Mouse (Mus musculus): ENCODE data around the gene Ttc30b. TPM values are rescaled to one million over a fixed set of nuclear protein-coding genes. Genes with fewer than 3 reads are reported as not detected.

Gene Ttc30b
- total and polyA plus RNA-seq, 2 experiments from 2014 or later: 14.0 to 26.7 TPM

DNA sequence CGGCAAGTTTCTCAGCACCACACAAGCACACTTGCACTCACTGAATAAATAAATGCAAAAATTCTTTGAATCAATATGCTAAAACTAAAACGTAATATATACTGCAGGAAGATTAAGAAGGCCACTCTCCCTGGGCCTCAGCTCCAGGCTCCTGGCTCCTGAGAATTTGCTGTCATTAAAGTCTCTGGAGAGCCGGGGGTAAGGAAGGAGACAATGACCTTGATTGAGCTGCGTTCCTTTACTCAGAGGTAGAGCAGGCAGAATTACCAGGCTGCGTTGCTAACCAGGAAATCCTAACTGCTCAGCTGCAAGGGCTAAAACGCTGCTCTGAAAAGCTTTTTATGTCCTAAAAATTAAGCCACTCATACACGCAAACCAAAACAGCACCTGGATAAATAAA is 4.8 kb downstream of the Ttc30b start:
- 0 out of 2 replicates have a peak, but pooled peaks cover 5% of the 10 kb centered on the region for H3K36me3 ChIP-seq (replicated peaks; ENCODE audit: control insufficient read depth, insufficient read depth, low read length)
- no peak overlapping the region for H3K4me2 ChIP-seq (ENCODE audit: low read depth, low read length)
- H3K27me3 ChIP-seq (ENCODE audit: control insufficient read depth, insufficient read depth, low read length): no peaks in the 10 kb centered on the region
- WGBS: 26% methylated on average over 7 of the region's 7 CpGs
- no peaks in the 10 kb centered on the region for H3K4me1 ChIP-seq (ENCODE audit: control insufficient read depth, insufficient read depth)
- ATAC-seq (ENCODE audit: insufficient read depth, low read depth): no peak
- no peak overlapping the region for H3K4me3 ChIP-seq (ENCODE audit: low read depth, low read length)
- DNase-seq (ENCODE audit: low spot score): peak; percentile 15
- H3K27ac ChIP-seq (ENCODE audit: low read depth): peak overlapping the region; percentile 39
- no peak overlapping the region for H3K9ac ChIP-seq (replicated peaks; ENCODE audit: low read depth, low read length)
- no peaks in the 10 kb centered on the region for H3K9me3 ChIP-seq (replicated peaks; ENCODE audit: control insufficient read depth, low read length)
- TF ChIP-seq CTCF (IDR thresholded peaks at IDR 0.05; ENCODE audit: low read depth) (no peak), EP300 (IDR thresholded peaks at IDR 0.05; ENCODE audit: low read depth) (no peak)

DNA sequence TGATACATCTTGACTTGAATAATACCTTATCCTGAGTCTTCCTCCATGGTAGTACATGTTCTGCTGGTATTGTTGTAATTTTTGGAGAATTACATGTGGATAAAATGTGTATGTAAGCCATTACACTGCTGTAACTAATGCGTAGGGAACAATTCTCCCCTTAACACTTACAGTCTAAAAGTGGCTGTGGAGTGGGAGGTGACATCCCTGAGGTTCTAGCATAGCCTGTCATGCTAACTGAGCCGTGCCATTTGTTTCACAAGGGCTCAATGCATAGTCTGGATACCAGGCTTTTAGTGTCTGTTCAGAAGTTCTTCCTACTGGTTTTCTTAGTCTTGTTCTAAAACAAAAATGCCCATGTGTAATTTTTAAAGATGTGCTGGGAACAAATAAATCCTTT is 7.4 kb downstream of the Ttc30b start:
- 64% methylated on average over 2 of the region's 2 CpGs for WGBS
- ATAC-seq (ENCODE audit: insufficient read depth, low read depth): no peak

DNA sequence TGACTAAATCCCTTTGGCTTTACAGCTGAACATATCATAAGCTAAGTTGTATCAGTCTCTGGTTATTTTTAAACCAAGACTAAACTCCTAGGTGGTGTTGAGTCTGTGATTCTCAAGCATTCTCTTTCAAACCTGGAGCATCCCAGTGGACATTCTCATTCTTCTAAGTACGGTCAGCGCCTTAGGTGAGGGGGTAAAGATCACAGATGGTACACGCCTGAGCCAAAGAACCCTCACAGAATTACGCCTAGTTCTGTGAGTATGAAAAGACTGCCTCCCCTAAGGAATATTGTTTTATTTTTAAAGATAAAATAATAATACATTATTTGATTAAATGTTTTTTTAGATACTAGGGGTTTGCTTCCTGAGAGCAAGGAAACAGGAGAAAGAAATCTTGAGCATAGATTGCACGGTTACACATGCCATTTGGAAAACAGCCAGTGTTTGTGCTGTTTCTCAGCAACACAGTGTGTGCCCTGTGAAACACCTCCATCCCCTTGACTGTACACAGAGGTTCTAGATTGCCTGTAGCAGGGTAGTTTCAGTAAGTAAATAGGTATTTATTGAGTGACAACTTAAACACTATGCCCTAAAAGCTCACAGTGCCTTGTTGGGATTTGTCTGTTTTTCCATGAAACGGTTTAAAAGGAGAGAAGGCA is 8.5 kb downstream of the Ttc30b start:
- 78% methylated on average over 6 of the region's 6 CpGs for WGBS
- Histone ChIP-seq H3K9me3 (replicated peaks; ENCODE audit: control insufficient read depth, low read length) (no peaks in the 10 kb centered on the region), H3K4me2 (ENCODE audit: low read depth, low read length) (no peak overlapping the region), H3K27me3 (ENCODE audit: control insufficient read depth, insufficient read depth, low read length) (no peaks in the 10 kb centered on the region), H3K36me3 (replicated peaks; ENCODE audit: control insufficient read depth, insufficient read depth, low read length) (peaks cover 19% of the 10 kb centered on the region), H3K4me1 (ENCODE audit: control insufficient read depth, insufficient read depth) (no peaks in the 10 kb centered on the region), H3K4me3 (ENCODE audit: low read depth, low read length) (no peak overlapping the region), H3K9ac (replicated peaks; ENCODE audit: low read depth, low read length) (no peak overlapping the region), H3K27ac (ENCODE audit: low read depth) (no peak overlapping the region)
- DNase-seq (ENCODE audit: low spot score) (peak; percentile 7), ATAC-seq (ENCODE audit: insufficient read depth, low read depth) (no peak)
- TF ChIP-seq EP300 (IDR thresholded peaks at IDR 0.05; ENCODE audit: low read depth) (no peak), CTCF (IDR thresholded peaks at IDR 0.05; ENCODE audit: low read depth) (no peak)

More for the DNA sequence above, 7.4 kb downstream of the Ttc30b start:
- H3K9me3 ChIP-seq (replicated peaks; ENCODE audit: control insufficient read depth, low read length): no peaks in the 10 kb centered on the region
- no peak overlapping the region for H3K4me3 ChIP-seq (ENCODE audit: low read depth, low read length)
- H3K4me1 ChIP-seq (ENCODE audit: control insufficient read depth, insufficient read depth): no peaks in the 10 kb centered on the region
- TF ChIP-seq EP300 (IDR thresholded peaks at IDR 0.05; ENCODE audit: low read depth) (no peak), CTCF (IDR thresholded peaks at IDR 0.05; ENCODE audit: low read depth) (no peak)
- DNase-seq (ENCODE audit: low spot score): no peak
- peaks cover 19% of the 10 kb centered on the region for H3K36me3 ChIP-seq (replicated peaks; ENCODE audit: control insufficient read depth, insufficient read depth, low read length)
- no peak overlapping the region for H3K4me2 ChIP-seq (ENCODE audit: low read depth, low read length)
- no peak overlapping the region for H3K27ac ChIP-seq (ENCODE audit: low read depth)
- no peaks in the 10 kb centered on the region for H3K27me3 ChIP-seq (ENCODE audit: control insufficient read depth, insufficient read depth, low read length)
- no peak overlapping the region for H3K9ac ChIP-seq (replicated peaks; ENCODE audit: low read depth, low read length)

DNA sequence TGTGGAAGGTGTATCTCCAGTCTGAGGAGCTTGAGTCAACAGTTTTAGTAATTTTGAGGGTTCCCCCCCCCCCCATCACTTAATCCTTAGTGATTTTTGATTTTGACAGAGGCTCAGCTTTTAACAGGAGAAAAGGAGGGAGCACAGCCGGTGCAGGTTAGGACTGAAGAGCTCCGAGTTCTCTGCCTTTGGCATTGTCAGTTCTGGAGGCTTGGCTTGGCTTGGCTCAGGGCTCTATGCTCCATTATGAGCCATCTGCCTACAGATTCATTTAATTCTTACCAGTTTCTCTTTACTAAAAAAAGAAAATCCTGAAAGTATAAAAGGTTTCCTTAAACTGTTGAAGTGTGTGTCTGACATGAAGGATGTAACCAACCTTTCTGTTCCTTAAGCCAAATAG is 9.2 kb downstream of the Ttc30b start:
- TF ChIP-seq EP300 (IDR thresholded peaks at IDR 0.05; ENCODE audit: low read depth) (no peak), CTCF (IDR thresholded peaks at IDR 0.05; ENCODE audit: low read depth) (no peak)
- Histone ChIP-seq H3K4me2 (ENCODE audit: low read depth, low read length) (no peak overlapping the region), H3K27ac (ENCODE audit: low read depth) (no peak overlapping the region), H3K4me1 (ENCODE audit: control insufficient read depth, insufficient read depth) (no peaks in the 10 kb centered on the region), H3K9me3 (replicated peaks; ENCODE audit: control insufficient read depth, low read length) (no peaks in the 10 kb centered on the region), H3K36me3 (replicated peaks; ENCODE audit: control insufficient read depth, insufficient read depth, low read length) (peaks cover 19% of the 10 kb centered on the region), H3K27me3 (ENCODE audit: control insufficient read depth, insufficient read depth, low read length) (no peaks in the 10 kb centered on the region), H3K9ac (replicated peaks; ENCODE audit: low read depth, low read length) (no peak overlapping the region), H3K4me3 (ENCODE audit: low read depth, low read length) (no peak overlapping the region)
- WGBS: 98% methylated on average over 2 of the region's 2 CpGs
- ATAC-seq (ENCODE audit: insufficient read depth, low read depth) (no peak), DNase-seq (ENCODE audit: low spot score) (no peak)

DNA sequence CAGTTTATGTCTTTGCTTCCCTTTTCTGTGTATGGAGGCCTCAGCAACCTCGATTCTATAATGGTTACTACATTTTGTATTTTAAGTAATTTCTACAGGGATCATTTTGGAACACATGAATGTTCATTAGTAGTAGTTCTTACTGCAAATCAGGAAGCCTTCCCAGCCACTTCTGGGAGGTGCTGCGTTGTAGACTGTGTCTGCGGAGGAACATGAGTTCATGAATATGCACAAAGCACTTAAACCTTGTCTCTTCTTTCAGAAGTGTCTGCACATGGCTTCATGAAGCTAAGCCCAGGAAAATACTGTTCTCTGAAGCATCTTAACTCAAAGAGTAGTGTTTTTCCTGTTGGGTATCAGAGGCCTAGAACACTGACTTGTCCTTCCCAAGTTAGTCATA is 10.4 kb downstream of the Ttc30b start:
- Histone ChIP-seq H3K4me1 (ENCODE audit: control insufficient read depth, insufficient read depth) (no peaks in the 10 kb centered on the region), H3K4me3 (ENCODE audit: low read depth, low read length) (no peak overlapping the region), H3K4me2 (ENCODE audit: low read depth, low read length) (no peak overlapping the region), H3K27me3 (ENCODE audit: control insufficient read depth, insufficient read depth, low read length) (no peaks in the 10 kb centered on the region), H3K9me3 (replicated peaks; ENCODE audit: control insufficient read depth, low read length) (no peaks in the 10 kb centered on the region), H3K36me3 (replicated peaks; ENCODE audit: control insufficient read depth, insufficient read depth, low read length) (peaks cover 19% of the 10 kb centered on the region), H3K27ac (ENCODE audit: low read depth) (no peak overlapping the region), H3K9ac (replicated peaks; ENCODE audit: low read depth, low read length) (no peak overlapping the region)
- no peak for TF ChIP-seq CTCF (IDR thresholded peaks at IDR 0.05; ENCODE audit: low read depth)
- no peak for TF ChIP-seq EP300 (IDR thresholded peaks at IDR 0.05; ENCODE audit: low read depth)
- ATAC-seq (ENCODE audit: insufficient read depth, low read depth) (no peak), DNase-seq (ENCODE audit: low spot score) (no peak)
- WGBS: 89% methylated on average over 3 of the region's 3 CpGs

DNA sequence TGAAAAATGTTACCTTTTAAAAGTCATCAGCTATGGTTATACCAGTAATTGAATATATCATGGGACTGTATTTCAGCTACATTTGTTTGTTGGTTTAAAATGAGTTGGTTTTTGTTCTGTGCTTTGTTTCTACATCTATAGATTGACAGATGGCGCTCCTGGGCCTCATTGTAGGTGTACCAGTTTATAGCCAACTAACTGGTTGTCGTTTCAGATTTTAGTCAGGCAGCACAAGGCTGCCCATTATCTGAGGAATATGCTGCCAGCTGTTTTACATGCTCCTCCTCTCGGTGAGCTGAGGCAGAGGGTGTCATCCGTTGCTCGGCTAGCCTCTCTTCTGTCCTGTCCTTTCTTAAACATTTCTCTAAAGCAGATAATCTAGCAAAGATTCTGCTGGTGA is 12.3 kb downstream of the Ttc30b start:
- 76% methylated on average over 5 of the region's 5 CpGs for WGBS
- Histone ChIP-seq H3K4me2 (ENCODE audit: low read depth, low read length) (no peak overlapping the region), H3K9me3 (replicated peaks; ENCODE audit: control insufficient read depth, low read length) (no peaks in the 10 kb centered on the region), H3K36me3 (replicated peaks; ENCODE audit: control insufficient read depth, insufficient read depth, low read length) (peaks cover 19% of the 10 kb centered on the region), H3K27ac (ENCODE audit: low read depth) (no peak overlapping the region), H3K4me3 (ENCODE audit: low read depth, low read length) (no peak overlapping the region), H3K27me3 (ENCODE audit: control insufficient read depth, insufficient read depth, low read length) (no peaks in the 10 kb centered on the region), H3K4me1 (ENCODE audit: control insufficient read depth, insufficient read depth) (no peaks in the 10 kb centered on the region), H3K9ac (replicated peaks; ENCODE audit: low read depth, low read length) (no peak overlapping the region)
- DNase-seq (ENCODE audit: low spot score): no peak
- no peak for ATAC-seq (ENCODE audit: insufficient read depth, low read depth)
- no peak for TF ChIP-seq EP300 (IDR thresholded peaks at IDR 0.05; ENCODE audit: low read depth)
- TF ChIP-seq CTCF (IDR thresholded peaks at IDR 0.05; ENCODE audit: low read depth): no peak
